Mouse (Mus musculus) liver, embryonic 14.5 days (tissue): ENCODE data around the gene Treml1.

ENCODE experiments used
- CTCF ChIP-seq: IDR thresholded peaks from 2 replicates; pipeline ENCODE4 v1.5.1; 2016; ENCODE audit warnings: antibody characterized with exemption, low read depth, control low read depth
- EP300 ChIP-seq: IDR thresholded peaks from 2 replicates; pipeline ENCODE4 v1.6.1; 2016; ENCODE audit warnings: antibody characterized with exemption, low read depth

- no peak for TF ChIP-seq CTCF
- no peak for TF ChIP-seq EP300
Observed at GRCm38 (mm10) chr17:48325093-48325492, 34.6 kb upstream of the Treml1 start.
